Mouse (Mus musculus): Measurements from ENCODE around the gene Mrps34. TPM values are rescaled to one million over a fixed set of nuclear protein-coding genes. Genes with fewer than 3 reads are reported as not detected.

Gene Mrps34
- total RNA-seq (2023), result 10 to 100 TPM; 19.0 to 21.1 TPM

GRCm38 (mm10) chr17:24894995-24895547 lies at the start of gene Mrps34, which contains the start of gene Eme2:
Gene Mrps34, plus strand, starts transcription at chr17:24895116.
Gene Eme2, minus strand, starts transcription at chr17:24895087.

GRCm38 (mm10) chr17:24850065-24850772 lies 44.7 kb upstream of the Mrps34 start, which contains the start of gene Fahd1:
Gene Fahd1, minus strand, starts transcription at chr17:24850364.

GRCm38 (mm10) chr17:24865776-24866175 lies 29.1 kb upstream of the Mrps34 start, which contains the start of gene Igfals:
Gene Igfals, plus strand, starts transcription at chr17:24865997.

GRCm38 (mm10) chr17:24886134-24886931 lies 8.6 kb upstream of the Mrps34 start, which contains the start of the genes Nubp2 and Spsb3:
Gene Nubp2, minus strand, starts transcription at chr17:24886349.
Gene Spsb3, plus strand, starts transcription at chr17:24886643.

GRCm38 (mm10) chr17:24896241-24896992 lies 1.5 kb downstream of the Mrps34 start, which contains the start of gene Nme3:
Gene Nme3, plus strand, starts transcription at chr17:24896500.

GRCm38 (mm10) chr17:24936259-24937237 lies 41.6 kb downstream of the Mrps34 start, which contains the start of gene Mapk8ip3:
Gene Mapk8ip3, minus strand, starts transcription at chr17:24936977.

Other genes starting within 250 kb of the Mrps34 start
- 1 to 10 TPM; 2.1 to 3.1 TPM for gene Slc9a3r2, start 244.8 kb upstream of the Mrps34 start, total RNA-seq (2023)
- not detected for gene Npw, start 236.7 kb upstream of the Mrps34 start, total RNA-seq (2023)
- 10 to 100 TPM; 27.1 to 28.0 TPM for gene Zfp598, start 225.4 kb upstream of the Mrps34 start, total RNA-seq (2023)
- not detected for gene Syngr3, start 205.2 kb upstream of the Mrps34 start, total RNA-seq (2023)
- gene Gfer, start 199.0 kb upstream of the Mrps34 start, total RNA-seq (2023), result 1 to 10 TPM; 7.6 to 9.4 TPM
- 1 to 10 TPM; 1.2 to 1.5 TPM for gene Noxo1, start 198.9 kb upstream of the Mrps34 start, total RNA-seq (2023)
- 10 to 100 TPM; 16.4 to 16.5 TPM for gene Tbl3, start 187.5 kb upstream of the Mrps34 start, total RNA-seq (2023)
- not detected for gene Rnf151, start 177.1 kb upstream of the Mrps34 start, total RNA-seq (2023)
- gene Rps2, start 177.0 kb upstream of the Mrps34 start, total RNA-seq (2023), result 100 to 1,000 TPM; 535 to 536 TPM
- gene Ndufb10, start 170.6 kb upstream of the Mrps34 start, total RNA-seq (2023), result 10 to 100 TPM; 65.0 to 72.7 TPM
- gene Rpl3l, start 167.3 kb upstream of the Mrps34 start, total RNA-seq (2023), result 1 to 10 TPM; 1.9 to 2.1 TPM
- gene Msrb1, start 158.5 kb upstream of the Mrps34 start, total RNA-seq (2023), result 1,000 to 10,000 TPM; 1,180 to 1,230 TPM
- not detected for gene Hs3st6, start 142.1 kb upstream of the Mrps34 start, total RNA-seq (2023)
- not detected for gene Meiob, start 90.8 kb upstream of the Mrps34 start, total RNA-seq (2023)
- 10 to 100 TPM; 46.5 to 47.8 TPM for gene Hagh, start 55.0 kb upstream of the Mrps34 start, total RNA-seq (2023)
- gene Fahd1, start 44.8 kb upstream of the Mrps34 start, total RNA-seq (2023), result 1 to 10 TPM; 3.7 to 4.0 TPM
- under 1 TPM; 0.18 to 0.75 TPM for gene Igfals, start 29.1 kb upstream of the Mrps34 start, total RNA-seq (2023)
- gene Nubp2, start 8.8 kb upstream of the Mrps34 start, total RNA-seq (2023), result 10 to 100 TPM; 39.3 to 50.6 TPM
- 10 to 100 TPM; 24.0 to 27.7 TPM for gene Spsb3, start 8.5 kb upstream of the Mrps34 start, total RNA-seq (2023)
- gene Eme2, start within 50 bp of the Mrps34 start, total RNA-seq (2023), result 10 to 100 TPM; 12.1 to 16.3 TPM
- gene Nme3, start 1.4 kb downstream of the Mrps34 start, total RNA-seq (2023), result 10 to 100 TPM; 19.8 to 20.9 TPM
- gene Mapk8ip3, start 41.9 kb downstream of the Mrps34 start, total RNA-seq (2023), result 10 to 100 TPM; 64.6 to 76.0 TPM
- 10 to 100 TPM; 37.2 to 45.7 TPM for gene Jpt2, start 65.6 kb downstream of the Mrps34 start, total RNA-seq (2023)
- gene Cramp1l, start 120.7 kb downstream of the Mrps34 start, total RNA-seq (2023), result 10 to 100 TPM; 29.9 to 30.6 TPM
- gene Ift140, start 121.0 kb downstream of the Mrps34 start, total RNA-seq (2023), result 10 to 100 TPM; 15.6 to 16.4 TPM
- not detected for gene Tmem204, start 188.5 kb downstream of the Mrps34 start, total RNA-seq (2023)
- 10 to 100 TPM in 1 of 2 experiments, 1 to 10 TPM in 1; 7.8 to 11.1 TPM for gene Telo2, start 220.9 kb downstream of the Mrps34 start, total RNA-seq (2023)
- not detected for gene Ptx4, start 225.6 kb downstream of the Mrps34 start, total RNA-seq (2023)
- gene Clcn7, start 238.3 kb downstream of the Mrps34 start, total RNA-seq (2023), result 10 to 100 TPM; 28.9 to 29.5 TPM

Data from neutrophil, adult 59 days (primary cell).